10 mouse cellular contexts compared by ENCODE assay signal in genomic region chr17:46511059-46511710, GRCm38 (mm10). TPM values are rescaled to one million over a fixed set of nuclear protein-coding genes. Genes with fewer than 3 reads are reported as not detected.
DNase-seq lines count a peak whose midpoint lies in the region; ATAC-seq and TF ChIP-seq lines count a peak whose summit lies in the region.
"Had no signal": no experiment of that assay in that cellular context is flagged by ENCODE, and none has a peak within 500 bp of the region (broad histone marks: within the 10 kb centered on the region; RNA-seq: fewer than 3 reads in every experiment).

No protein-coding gene starts in this region.

- H3K4me3 ChIP-seq in cerebellum, adult 2 months (replicated peaks; ENCODE audit: insufficient read depth, low read depth, low read length): no peak overlapping the region
- no peak overlapping the region for H3K4me3 ChIP-seq in kidney, postnatal 0 days (replicated peaks; ENCODE audit: low read depth, low read length)
- H3K4me3 ChIP-seq in stomach, embryonic 16.5 days (replicated peaks; ENCODE audit: low read length): no peak overlapping the region
- H3K4me3 ChIP-seq: erythroblast, embryonic 14.5 days; megakaryocyte, embryonic 14.5 days had no signal

- no peaks in the 10 kb centered on the region for H3K27me3 ChIP-seq in cerebellum, adult 2 months (ENCODE audit: control insufficient read depth, insufficient read depth, low read length)
- H3K27me3 ChIP-seq in kidney, postnatal 0 days (ENCODE audit: insufficient read depth, low read length): no peaks in the 10 kb centered on the region
- H3K27me3 ChIP-seq in stomach, embryonic 16.5 days (ENCODE audit: control insufficient read depth, insufficient read depth, low read length): no peaks in the 10 kb centered on the region

- no peak overlapping the region for H3K27ac ChIP-seq in cerebellum, adult 2 months (ENCODE audit: insufficient read depth, low read length)
- H3K27ac ChIP-seq in kidney, postnatal 0 days: no peak overlapping the region
- H3K27ac ChIP-seq in stomach, embryonic 16.5 days (ENCODE audit: low read length): no peak overlapping the region

- no peaks in the 10 kb centered on the region for H3K36me3 ChIP-seq in kidney, postnatal 0 days (ENCODE audit: insufficient read depth, low read length)
- H3K36me3 ChIP-seq in stomach, embryonic 16.5 days (ENCODE audit: control insufficient read depth, insufficient read depth, low read length): no peaks in the 10 kb centered on the region

- peak; percentile 25; the same call in 1 of the 2 replicates for TF ChIP-seq CTCF in cerebellum, adult 2 months (IDR thresholded peaks at IDR 0.05; ENCODE audit: borderline replicate concordance, insufficient read depth, low read depth, low read length)
- peak; percentile 75 for TF ChIP-seq CTCF in kidney, postnatal 0 days (IDR thresholded peaks at IDR 0.05; ENCODE audit: low read depth)

- no peaks in the 10 kb centered on the region for H3K4me1 ChIP-seq in cerebellum, adult 2 months (ENCODE audit: control insufficient read depth, insufficient read depth, low read length)
- H3K4me1 ChIP-seq in kidney, postnatal 0 days (replicated peaks; ENCODE audit: insufficient read depth, low read length): no peaks in the 10 kb centered on the region
- H3K4me1 ChIP-seq in stomach, embryonic 16.5 days (ENCODE audit: control insufficient read depth, insufficient read depth, low read length): no peaks in the 10 kb centered on the region

- no peaks in the 10 kb centered on the region for H3K9me3 ChIP-seq in kidney, postnatal 0 days (replicated peaks; ENCODE audit: low read length)
- H3K9me3 ChIP-seq in stomach, embryonic 16.5 days (replicated peaks; ENCODE audit: control insufficient read depth, low read length): no peaks in the 10 kb centered on the region
- H3K9me3 ChIP-seq: megakaryocyte, embryonic 14.5 days had no signal

- WGBS in cerebellum, adult 2 months: 57% methylated on average over 11 of the region's 11 CpGs
- WGBS in kidney, postnatal 0 days: 53% methylated on average over 11 of the region's 11 CpGs
- 51% methylated on average over 11 of the region's 11 CpGs for WGBS in stomach, embryonic 16.5 days

- TF ChIP-seq POLR2A in cerebellum, adult 2 months (IDR thresholded peaks at IDR 0.05; ENCODE audit: borderline replicate concordance, insufficient read depth, low read length): no peak

- H3K9ac ChIP-seq in kidney, postnatal 0 days (ENCODE audit: low read depth, low read length): no peak overlapping the region
- H3K9ac ChIP-seq in stomach, embryonic 16.5 days (ENCODE audit: low read length): no peak overlapping the region

- no peak for DNase-seq in cerebellum, adult 2 months
- no peak for DNase-seq in cerebellum, adult 18-20 months
- peak; percentile 18 for DNase-seq in thymus, postnatal 0 days (ENCODE audit: low spot score)
- DNase-seq in thymus, adult 18-20 months: no peak
- peak; percentile 78 for DNase-seq in kidney, postnatal 0 days (ENCODE audit: low spot score)
- DNase-seq in testis, postnatal 14 days (ENCODE audit: low spot score): no peak

- no peak overlapping the region for H3K4me2 ChIP-seq in kidney, postnatal 0 days (ENCODE audit: low read length)
- no peak overlapping the region for H3K4me2 ChIP-seq in stomach, embryonic 16.5 days (ENCODE audit: low read depth, low read length)

- ATAC-seq in kidney, postnatal 0 days (replicated peaks; ENCODE audit: low FRiP score, low read depth): peak; percentile 68
- ATAC-seq in stomach, embryonic 16.5 days (ENCODE audit: insufficient read depth, low FRiP score): 0 out of 2 replicates have a peak, but pooled peaks have one; percentile 44
- no peak for ATAC-seq in megakaryocyte-erythroid progenitor cell, adult 5-6 weeks (replicated peaks; ENCODE audit: low FRiP score, low TSS enrichment, poor library complexity, severe bottlenecking)

RNA-seq across cellular contexts. Expression of gene Dnph1, which starts 14.7 kb away (rescaled TPM):
- polyA plus RNA-seq in cerebellum, adult 2 months (2012; rRNA removed): 5.3 and 5.6 TPM in 2 replicates
- polyA plus RNA-seq in thymus, postnatal 0 days (2015; fragmentation: Nextera tagmentation; extraction: Ambion mirVana): 28.3 and 33.7 TPM in 2 replicates
- 31.8 and 32.7 TPM in 2 replicates for polyA plus RNA-seq in kidney, postnatal 0 days (2015; fragmentation: Nextera tagmentation; extraction: Ambion mirVana)
- 40.4 and 45.3 TPM in 2 replicates for polyA plus RNA-seq in stomach, embryonic 16.5 days (2015; fragmentation: Nextera tagmentation; extraction: Ambion mirVana)
- total RNA-seq in megakaryocyte-erythroid progenitor cell, adult 5-6 weeks (2014; fragmentation: Nextera tagmentation): 49.4 and 60.5 TPM in 2 replicates
- total RNA-seq in megakaryocyte-erythroid progenitor cell, adult 5-6 weeks (2017): 15.6 and 27.7 TPM in 2 replicates

RNA-seq across cellular contexts. Expression of gene Ttbk1, which starts 23.7 kb away (rescaled TPM):
- 46.7 and 47.4 TPM in 2 replicates for polyA plus RNA-seq in cerebellum, adult 2 months (2012; rRNA removed)
- polyA plus RNA-seq in thymus, postnatal 0 days (2015; fragmentation: Nextera tagmentation; extraction: Ambion mirVana): 0.08 TPM in 1 of 2 replicates, not detected in the other
- 0.10 and 0.11 TPM in 2 replicates for polyA plus RNA-seq in kidney, postnatal 0 days (2015; fragmentation: Nextera tagmentation; extraction: Ambion mirVana)
- polyA plus RNA-seq in stomach, embryonic 16.5 days (2015; fragmentation: Nextera tagmentation; extraction: Ambion mirVana): 0.12 and 0.19 TPM in 2 replicates
- 0.10 TPM in 1 of 2 replicates, not detected in the other for total RNA-seq in megakaryocyte-erythroid progenitor cell, adult 5-6 weeks (2014; fragmentation: Nextera tagmentation)
- total RNA-seq in megakaryocyte-erythroid progenitor cell, adult 5-6 weeks (2017): 0.14 TPM in 1 of 2 replicates, not detected in the other

RNA-seq across cellular contexts. Expression of gene Cul9, which starts 35.0 kb away (rescaled TPM):
- polyA plus RNA-seq in cerebellum, adult 2 months (2012; rRNA removed): 56.2 and 58.4 TPM in 2 replicates
- 2.5 and 2.8 TPM in 2 replicates for polyA plus RNA-seq in thymus, postnatal 0 days (2015; fragmentation: Nextera tagmentation; extraction: Ambion mirVana)
- polyA plus RNA-seq in kidney, postnatal 0 days (2015; fragmentation: Nextera tagmentation; extraction: Ambion mirVana): 6.0 and 6.5 TPM in 2 replicates
- polyA plus RNA-seq in stomach, embryonic 16.5 days (2015; fragmentation: Nextera tagmentation; extraction: Ambion mirVana): 3.2 and 4.0 TPM in 2 replicates
- 14.1 and 19.6 TPM in 2 replicates for total RNA-seq in megakaryocyte-erythroid progenitor cell, adult 5-6 weeks (2014; fragmentation: Nextera tagmentation)
- total RNA-seq in megakaryocyte-erythroid progenitor cell, adult 5-6 weeks (2017): 2.5 and 4.8 TPM in 2 replicates

RNA-seq across cellular contexts. Expression of gene Srf, which starts 44.8 kb away (rescaled TPM):
- polyA plus RNA-seq in cerebellum, adult 2 months (2012; rRNA removed): 53.0 and 59.2 TPM in 2 replicates
- polyA plus RNA-seq in thymus, postnatal 0 days (2015; fragmentation: Nextera tagmentation; extraction: Ambion mirVana): 5.0 and 7.5 TPM in 2 replicates
- polyA plus RNA-seq in kidney, postnatal 0 days (2015; fragmentation: Nextera tagmentation; extraction: Ambion mirVana): 5.5 and 6.0 TPM in 2 replicates
- 7.0 and 8.9 TPM in 2 replicates for polyA plus RNA-seq in stomach, embryonic 16.5 days (2015; fragmentation: Nextera tagmentation; extraction: Ambion mirVana)
- 26.2 and 44.3 TPM in 2 replicates for total RNA-seq in megakaryocyte-erythroid progenitor cell, adult 5-6 weeks (2014; fragmentation: Nextera tagmentation)
- 19.3 and 20.5 TPM in 2 replicates for total RNA-seq in megakaryocyte-erythroid progenitor cell, adult 5-6 weeks (2017)

Comparison
In these comparisons a context has a peak if more than half of its experiments do, and no peak if none do; other contexts are left out.
1. DNase-seq: peak in thymus, postnatal 0 days (single experiment) and kidney, postnatal 0 days (single experiment); none in cerebellum, adult 2 months (0 of 2), cerebellum, adult 18-20 months (0 of 2), thymus, adult 18-20 months (0 of 2) and testis, postnatal 14 days (single experiment).
2. RNA of gene Ttbk1, which starts 23.7 kb away (polyA plus RNA-seq): 46.7 to 47.4 TPM in cerebellum, adult 2 months; 0.12 to 0.19 TPM in stomach, embryonic 16.5 days, 0.10 to 0.11 TPM in kidney, postnatal 0 days and 0.08 TPM in thymus, postnatal 0 days; every median in the first group is over 10 times any median in the second.